Mouse (Mus musculus) kidney, adult 2 months (tissue): ENCODE results near the gene Xrra1.

Experiments
- CTCF ChIP-seq: fragments of 200-500 bp; conservative IDR thresholded peaks from 2 replicates; pipeline ENCODE4 v1.5.1; 2011; ENCODE audit warnings: low read depth, mild to moderate bottlenecking, control low read depth, low read length, moderate library complexity, mixed read lengths; ENCODE audit not compliant: insufficient read depth, insufficient read length
- POLR2A ChIP-seq: fragments of 200-500 bp; IDR thresholded peaks from one replicate; pipeline ENCODE4 v1.6.1; 2011; ENCODE audit warnings: low read depth, low read length, control low read depth

- TF ChIP-seq POLR2A (no peak), CTCF (no peak)
Measured at GRCm38 (mm10) chr7:99864241-99865028, 5.5 kb downstream of the Xrra1 start.
